In the genomic region with DNA sequence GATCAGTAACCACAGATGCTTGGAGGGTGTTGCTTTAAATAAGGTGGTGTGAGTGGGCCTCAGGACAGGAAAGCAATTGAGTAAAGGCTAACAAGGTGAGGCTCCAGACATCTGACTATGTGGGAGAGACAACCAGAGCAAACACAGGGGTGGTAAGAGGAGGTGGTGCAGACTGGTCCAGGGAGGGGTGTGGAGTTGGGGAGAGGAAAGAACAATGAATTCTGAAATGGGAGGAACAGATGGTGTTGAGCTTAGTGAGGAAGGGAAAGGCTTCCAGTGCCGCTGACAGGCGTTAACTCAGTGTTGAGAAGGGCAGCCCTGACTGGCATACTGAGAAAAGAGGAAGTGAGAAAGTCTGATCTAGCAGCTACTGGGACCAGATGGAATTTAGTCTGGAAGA, we compare ENCODE assay signal across 14 mouse cellular contexts.
DNase-seq lines count a peak whose midpoint lies in the region; ATAC-seq and TF ChIP-seq lines count a peak whose summit lies in the region.
"Had no signal": no experiment of that assay in that cellular context is flagged by ENCODE, and none has a peak within 500 bp of the region (broad histone marks: within the 10 kb centered on the region; RNA-seq: fewer than 3 reads in every experiment).

No protein-coding gene starts in this region.

- DNase-seq in midbrain, embryonic 10.5 days (ENCODE audit: low spot score), result no peak
- DNase-seq in forebrain, postnatal 0 days, result peak; percentile 74
- DNase-seq in layer of hippocampus, postnatal 14 days (ENCODE audit: low spot score in 2 of 2), result peak; percentile 41 to 60
- DNase-seq in skeletal muscle tissue, adult 2 months (ENCODE audit: low read depth, low spot score), result peak; percentile 7
- no peak for DNase-seq in adipocyte (ENCODE audit: low spot score)
- DNase-seq in thymus, postnatal 25 days, result no peak
- DNase-seq: kidney, adult 8-10 months; thymus, postnatal 14 days had no signal

- no peak overlapping the region for H3K4me3 ChIP-seq in midbrain, embryonic 10.5 days
- H3K4me3 ChIP-seq in midbrain, embryonic 15.5 days, result no peak overlapping the region
- no peak overlapping the region for H3K4me3 ChIP-seq in forebrain, postnatal 0 days (ENCODE audit: low read depth, low read length)
- H3K4me3 ChIP-seq: limb, embryonic 12.5 days; lung, embryonic 15.5 days; midbrain, embryonic 12.5 days; neural tube, embryonic 13.5 days had no signal

- H3K27ac ChIP-seq in midbrain, embryonic 10.5 days (replicated peaks), result peak overlapping the region; percentile 9; the same call in 1 of the 2 replicates
- no peak overlapping the region for H3K27ac ChIP-seq in midbrain, embryonic 15.5 days
- no peak overlapping the region; the same call in 1 of the 2 replicates for H3K27ac ChIP-seq in forebrain, postnatal 0 days (ENCODE audit: low read depth, low read length)
- H3K27ac ChIP-seq: hindbrain, embryonic 14.5 days; limb, embryonic 12.5 days; lung, embryonic 15.5 days; midbrain, embryonic 12.5 days; neural tube, embryonic 13.5 days had no signal

- no peak for TF ChIP-seq CTCF in forebrain, postnatal 0 days (IDR thresholded peaks at IDR 0.05; ENCODE audit: low read depth)

- no peak overlapping the region for H3K4me2 ChIP-seq in midbrain, embryonic 15.5 days
- no peak overlapping the region for H3K4me2 ChIP-seq in forebrain, postnatal 0 days (ENCODE audit: low read depth)
- H3K4me2 ChIP-seq: hindbrain, embryonic 14.5 days; limb, embryonic 12.5 days; lung, embryonic 15.5 days; midbrain, embryonic 12.5 days; neural tube, embryonic 13.5 days had no signal

- H3K9me3 ChIP-seq in midbrain, embryonic 10.5 days (replicated peaks), result 0 out of 2 replicates have a peak, but pooled peaks cover 7% of the 10 kb centered on the region
- H3K9me3 ChIP-seq in midbrain, embryonic 15.5 days, result no peaks in the 10 kb centered on the region
- H3K9me3 ChIP-seq in forebrain, postnatal 0 days (ENCODE audit: low read length), result no peaks in the 10 kb centered on the region
- H3K9me3 ChIP-seq: limb, embryonic 12.5 days; lung, embryonic 15.5 days; midbrain, embryonic 12.5 days; neural tube, embryonic 13.5 days had no signal

- H3K9ac ChIP-seq in midbrain, embryonic 15.5 days, result no peak overlapping the region
- H3K9ac ChIP-seq in forebrain, postnatal 0 days, result no peak overlapping the region
- H3K9ac ChIP-seq: hindbrain, embryonic 14.5 days; limb, embryonic 12.5 days; lung, embryonic 15.5 days; midbrain, embryonic 12.5 days; neural tube, embryonic 13.5 days had no signal

- no peak for ATAC-seq in midbrain, embryonic 15.5 days (replicated peaks)
- peak; percentile 97 for ATAC-seq in forebrain, postnatal 0 days

- WGBS in midbrain, embryonic 10.5 days, result 69% methylated on average over 2 of the region's 2 CpGs
- 39% methylated on average over 2 of the region's 2 CpGs for WGBS in midbrain, embryonic 15.5 days
- WGBS in forebrain, postnatal 0 days, result 40% methylated on average over 2 of the region's 2 CpGs

- no peaks in the 10 kb centered on the region for H3K27me3 ChIP-seq in midbrain, embryonic 10.5 days (ENCODE audit: low read depth, poor library complexity, severe bottlenecking)
- H3K27me3 ChIP-seq in midbrain, embryonic 15.5 days (replicated peaks), result no peaks in the 10 kb centered on the region
- H3K27me3 ChIP-seq in forebrain, postnatal 0 days (ENCODE audit: insufficient read depth, low read length), result no peaks in the 10 kb centered on the region
- H3K27me3 ChIP-seq: limb, embryonic 12.5 days; lung, embryonic 15.5 days; midbrain, embryonic 12.5 days; neural tube, embryonic 13.5 days had no signal

- H3K4me1 ChIP-seq in midbrain, embryonic 10.5 days, result 0 out of 2 replicates have a peak, but pooled peaks cover 5% of the 10 kb centered on the region
- H3K4me1 ChIP-seq in midbrain, embryonic 15.5 days, result no peaks in the 10 kb centered on the region
- H3K4me1 ChIP-seq in forebrain, postnatal 0 days (ENCODE audit: insufficient read depth), result 0 out of 2 replicates have a peak, but pooled peaks cover 5% of the 10 kb centered on the region
- H3K4me1 ChIP-seq: limb, embryonic 12.5 days; lung, embryonic 15.5 days; neural tube, embryonic 13.5 days had no signal

- H3K36me3 ChIP-seq in midbrain, embryonic 10.5 days, result no peaks in the 10 kb centered on the region
- no peaks in the 10 kb centered on the region for H3K36me3 ChIP-seq in midbrain, embryonic 15.5 days (replicated peaks)
- no peaks in the 10 kb centered on the region for H3K36me3 ChIP-seq in forebrain, postnatal 0 days (ENCODE audit: insufficient read depth)
- H3K36me3 ChIP-seq: limb, embryonic 12.5 days; lung, embryonic 15.5 days; midbrain, embryonic 12.5 days; neural tube, embryonic 13.5 days had no signal

Comparison
In these comparisons a context has a peak if more than half of its experiments do, and no peak if none do; other contexts are left out.
1. DNase-seq: peak in forebrain, postnatal 0 days (single experiment), layer of hippocampus, postnatal 14 days (2 of 2) and skeletal muscle tissue, adult 2 months (single experiment); none in midbrain, embryonic 10.5 days (single experiment), adipocyte (single experiment) and thymus, postnatal 25 days (single experiment).